15 mouse cellular contexts compared by ENCODE assay signal in the genomic region with DNA sequence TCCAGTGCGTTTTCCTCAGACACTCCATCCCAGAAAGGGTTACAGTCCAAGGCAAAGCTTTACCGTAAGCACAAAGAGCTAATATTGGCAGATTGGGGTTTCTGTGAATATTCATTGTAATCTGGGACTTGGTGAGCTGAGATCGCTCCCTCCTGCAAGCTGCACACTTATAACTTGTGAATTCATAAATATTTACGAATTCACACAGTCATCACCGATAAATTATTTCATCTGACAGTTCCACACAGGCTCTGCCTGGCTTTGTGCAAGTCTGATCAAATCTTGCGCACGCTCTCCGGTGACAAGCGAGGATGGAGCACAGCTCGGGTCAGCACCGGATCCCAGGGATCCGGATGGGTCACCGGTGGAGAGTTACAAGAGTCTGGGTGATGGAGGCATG. TPM values are rescaled to one million over a fixed set of nuclear protein-coding genes. Genes with fewer than 3 reads are reported as not detected.
DNase-seq lines count a peak whose midpoint lies in the region; ATAC-seq and TF ChIP-seq lines count a peak whose summit lies in the region.
"Had no signal": no experiment of that assay in that cellular context is flagged by ENCODE, and none has a peak within 500 bp of the region (broad histone marks: within the 10 kb centered on the region; RNA-seq: fewer than 3 reads in every experiment).

No protein-coding gene starts in this region.

- H3K4me3 ChIP-seq in intestine, embryonic 14.5 days (ENCODE audit: low read depth, low read length) = no peak overlapping the region
- H3K4me3 ChIP-seq in intestine, postnatal 0 days (ENCODE audit: low read depth, low read length) = no peak overlapping the region
- H3K4me3 ChIP-seq in hindbrain, embryonic 12.5 days = no peak overlapping the region
- no peak overlapping the region for H3K4me3 ChIP-seq in intestine, embryonic 16.5 days (ENCODE audit: low read length)
- H3K4me3 ChIP-seq in stomach, embryonic 15.5 days (replicated peaks) = no peak overlapping the region
- H3K4me3 ChIP-seq: embryonic facial prominence, embryonic 10.5 days; limb, embryonic 13.5 days had no signal

- H3K9me3 ChIP-seq in intestine, embryonic 14.5 days (ENCODE audit: control insufficient read depth, low read length) = no peaks in the 10 kb centered on the region
- no peaks in the 10 kb centered on the region for H3K9me3 ChIP-seq in intestine, postnatal 0 days (ENCODE audit: control insufficient read depth)
- no peaks in the 10 kb centered on the region for H3K9me3 ChIP-seq in hindbrain, embryonic 12.5 days (replicated peaks)
- no peaks in the 10 kb centered on the region for H3K9me3 ChIP-seq in intestine, embryonic 16.5 days (ENCODE audit: control insufficient read depth, low read length)
- no peaks in the 10 kb centered on the region for H3K9me3 ChIP-seq in stomach, embryonic 15.5 days
- H3K9me3 ChIP-seq: embryonic facial prominence, embryonic 10.5 days had no signal

- H3K9ac ChIP-seq in intestine, embryonic 14.5 days (ENCODE audit: low read length) = no peak overlapping the region
- no peak overlapping the region for H3K9ac ChIP-seq in intestine, postnatal 0 days (ENCODE audit: low read depth, low read length)
- H3K9ac ChIP-seq in hindbrain, embryonic 12.5 days = no peak overlapping the region
- no peak overlapping the region for H3K9ac ChIP-seq in intestine, embryonic 16.5 days (ENCODE audit: low read depth, low read length)
- no peak overlapping the region for H3K9ac ChIP-seq in stomach, embryonic 15.5 days
- H3K9ac ChIP-seq: limb, embryonic 13.5 days had no signal

- no peak overlapping the region for H3K4me2 ChIP-seq in intestine, embryonic 14.5 days (ENCODE audit: low read length)
- H3K4me2 ChIP-seq in intestine, postnatal 0 days (replicated peaks; ENCODE audit: low read depth) = no peak overlapping the region
- H3K4me2 ChIP-seq in hindbrain, embryonic 12.5 days (replicated peaks) = no peak overlapping the region
- no peak overlapping the region for H3K4me2 ChIP-seq in intestine, embryonic 16.5 days (ENCODE audit: low read depth, low read length)
- no peak overlapping the region for H3K4me2 ChIP-seq in stomach, embryonic 15.5 days
- H3K4me2 ChIP-seq: limb, embryonic 13.5 days had no signal

- H3K4me1 ChIP-seq in intestine, embryonic 14.5 days (replicated peaks; ENCODE audit: control insufficient read depth, insufficient read depth, low read length) = peaks cover 7% of the 10 kb centered on the region; the same call in 1 of the 2 replicates
- H3K4me1 ChIP-seq in intestine, postnatal 0 days (replicated peaks; ENCODE audit: control insufficient read depth, insufficient read depth, low read length) = no peaks in the 10 kb centered on the region
- peaks cover 34% of the 10 kb centered on the region for H3K4me1 ChIP-seq in hindbrain, embryonic 12.5 days
- peaks cover 6% of the 10 kb centered on the region for H3K4me1 ChIP-seq in intestine, embryonic 16.5 days (ENCODE audit: control insufficient read depth, insufficient read depth, low read length)
- peaks cover 15% of the 10 kb centered on the region; the same call in 1 of the 2 replicates for H3K4me1 ChIP-seq in stomach, embryonic 15.5 days

- H3K27me3 ChIP-seq in intestine, embryonic 14.5 days (replicated peaks; ENCODE audit: control insufficient read depth, insufficient read depth, low read length) = no peaks in the 10 kb centered on the region
- no peaks in the 10 kb centered on the region for H3K27me3 ChIP-seq in intestine, postnatal 0 days (replicated peaks; ENCODE audit: control insufficient read depth, insufficient read depth, low read length)
- H3K27me3 ChIP-seq in hindbrain, embryonic 12.5 days = peaks cover under 1% of the 10 kb centered on the region; the same call in 1 of the 2 replicates
- H3K27me3 ChIP-seq in intestine, embryonic 16.5 days (replicated peaks; ENCODE audit: control insufficient read depth, insufficient read depth, low read length) = no peaks in the 10 kb centered on the region
- H3K27me3 ChIP-seq in stomach, embryonic 15.5 days (replicated peaks) = no peaks in the 10 kb centered on the region
- H3K27me3 ChIP-seq: CH12.LX had no signal

- 0 out of 2 replicates have a peak, but pooled peaks have one; percentile 40 for ATAC-seq in intestine, embryonic 14.5 days (replicated peaks; ENCODE audit: low FRiP score, low TSS enrichment, low read depth)
- no peak for ATAC-seq in intestine, postnatal 0 days
- no peak for ATAC-seq in hindbrain, embryonic 12.5 days (ENCODE audit: low FRiP score)
- no peak for ATAC-seq in intestine, embryonic 16.5 days
- ATAC-seq in stomach, embryonic 15.5 days (ENCODE audit: insufficient read depth, low FRiP score, low read depth) = peak; percentile 16; the same call in 1 of the 2 replicates
- no peak for ATAC-seq in frontal cortex, adult (ENCODE audit: low TSS enrichment)

- no peaks in the 10 kb centered on the region for H3K36me3 ChIP-seq in intestine, embryonic 14.5 days (ENCODE audit: control insufficient read depth, insufficient read depth, low read length)
- H3K36me3 ChIP-seq in intestine, postnatal 0 days (ENCODE audit: control insufficient read depth, insufficient read depth) = no peaks in the 10 kb centered on the region
- no peaks in the 10 kb centered on the region for H3K36me3 ChIP-seq in hindbrain, embryonic 12.5 days
- no peaks in the 10 kb centered on the region for H3K36me3 ChIP-seq in intestine, embryonic 16.5 days (ENCODE audit: control insufficient read depth, insufficient read depth, low read length)
- H3K36me3 ChIP-seq in stomach, embryonic 15.5 days = no peaks in the 10 kb centered on the region
- H3K36me3 ChIP-seq: limb, embryonic 13.5 days had no signal

- 44% methylated on average over 13 of the region's 13 CpGs for WGBS in intestine, embryonic 14.5 days
- 68% methylated on average over 13 of the region's 13 CpGs for WGBS in intestine, postnatal 0 days
- WGBS in hindbrain, embryonic 12.5 days = 70% methylated on average over 13 of the region's 13 CpGs
- WGBS in intestine, embryonic 16.5 days = 55% methylated on average over 13 of the region's 13 CpGs
- WGBS in stomach, embryonic 15.5 days = 52% methylated on average over 13 of the region's 13 CpGs

- no peak for DNase-seq in intestine, embryonic 14.5 days (ENCODE audit: low spot score)
- no peak for DNase-seq in right cerebral cortex, postnatal 10 days (ENCODE audit: low spot score in 2 of 2)
- DNase-seq: cerebellum, adult 9-10 months; kidney, postnatal 14 days; lung, adult 18-20 months; right cerebral cortex, adult 18-20 months; thymus, postnatal 4 days had no signal

- no peak for TF ChIP-seq CTCF in intestine, postnatal 0 days (IDR thresholded peaks at IDR 0.05; ENCODE audit: low read depth)

- peak overlapping the region; percentile 62 for H3K27ac ChIP-seq in intestine, embryonic 14.5 days (ENCODE audit: low read depth)
- H3K27ac ChIP-seq in intestine, postnatal 0 days (ENCODE audit: low read depth, low read length) = no peak overlapping the region
- H3K27ac ChIP-seq in hindbrain, embryonic 12.5 days = peak overlapping the region; percentile 66
- H3K27ac ChIP-seq in intestine, embryonic 16.5 days (ENCODE audit: low read length) = 0 out of 2 replicates have a peak overlapping the region, but pooled peaks have one; percentile 10
- H3K27ac ChIP-seq in stomach, embryonic 15.5 days = peak overlapping the region; percentile 55; the same call in 1 of the 2 replicates
- H3K27ac ChIP-seq: embryonic facial prominence, embryonic 10.5 days; limb, embryonic 13.5 days had no signal

RNA-seq across cellular contexts. Expression of a gene that starts 16.4 kb away (rescaled TPM):
- not detected in 2 replicates for polyA plus RNA-seq in intestine, embryonic 14.5 days (2014; fragmentation: Nextera tagmentation; extraction: Ambion mirVana)
- not detected in 2 replicates for polyA plus RNA-seq in intestine, postnatal 0 days (2015; fragmentation: Nextera tagmentation; extraction: Ambion mirVana)
- polyA plus RNA-seq in hindbrain, embryonic 12.5 days (2016; fragmentation: Nextera tagmentation; extraction: Ambion mirVana) = not detected in 2 replicates
- not detected in 2 replicates for polyA plus RNA-seq in intestine, embryonic 16.5 days (2015; fragmentation: Nextera tagmentation; extraction: Ambion mirVana)
- polyA plus RNA-seq in stomach, embryonic 15.5 days (2015; fragmentation: Nextera tagmentation; extraction: Ambion mirVana) = not detected in 2 replicates
- polyA plus RNA-seq: embryonic facial prominence, embryonic 10.5 days; limb, embryonic 13.5 days had no signal

Comparison
In these comparisons a context has a peak if more than half of its experiments do, and no peak if none do; other contexts are left out.
1. ATAC-seq: peak in intestine, embryonic 14.5 days (single experiment) and stomach, embryonic 15.5 days (single experiment); none in intestine, postnatal 0 days (single experiment), hindbrain, embryonic 12.5 days (single experiment), intestine, embryonic 16.5 days (single experiment) and frontal cortex, adult (single experiment).